Mouse (Mus musculus) spleen, adult 2 months (tissue): ENCODE data around the gene Ccdc142. TPM values are rescaled to one million over a fixed set of nuclear protein-coding genes. Genes with fewer than 3 reads are reported as not detected.

Experiments used
- DNase-seq, 2 experiments: peaks; one replicate each; pipeline versions ENCODE4 v3.0.0 to v3.0.0-alpha.2; 2012 to 2021; ENCODE audit warnings: low spot score in 2 of 2, low read depth in 1 of 2
- H3K27ac ChIP-seq: fragments of 200-500 bp; 2 replicates; pipeline ENCODE4 v1.5.1; 2012; ENCODE audit warnings: low read length, inconsistent platforms; ENCODE audit not compliant: insufficient read depth
- H3K27me3 ChIP-seq: fragments of 200-500 bp; 2 replicates; pipeline ENCODE4 v1.6.1; 2012; ENCODE audit warnings: mild to moderate bottlenecking, moderate library complexity, low read length, inconsistent platforms; ENCODE audit not compliant: control insufficient read depth, insufficient read depth
- H3K36me3 ChIP-seq: fragments of 200-500 bp; 2 replicates; pipeline ENCODE4 v1.6.1; 2012; ENCODE audit warnings: mild to moderate bottlenecking, low read length, inconsistent platforms; ENCODE audit not compliant: control insufficient read depth, insufficient read depth
- H3K4me1 ChIP-seq: fragments of 200-500 bp; 2 replicates; pipeline ENCODE4 v1.6.1; 2011; ENCODE audit warnings: inconsistent platforms; ENCODE audit not compliant: control insufficient read depth, insufficient read depth, insufficient read length
- H3K4me3 ChIP-seq: fragments of 200-500 bp; 2 replicates; pipeline ENCODE4 v1.5.1; 2011; ENCODE audit warnings: mild to moderate bottlenecking, inconsistent platforms; ENCODE audit not compliant: insufficient read depth, insufficient read length; ENCODE audit errors: extremely low read depth
- CTCF ChIP-seq: fragments of 200-500 bp; IDR thresholded peaks from 2 replicates; pipeline ENCODE4 v1.5.1; 2011; ENCODE audit warnings: mild to moderate bottlenecking, inconsistent platforms; ENCODE audit not compliant: insufficient read depth, insufficient read length, insufficient replicate concordance; ENCODE audit errors: extremely low read depth
- POLR2A ChIP-seq: fragments of 200-500 bp; IDR thresholded peaks from 2 replicates; pipeline ENCODE4 v1.6.1; 2011; ENCODE audit warnings: low read depth, low read length, inconsistent platforms
- WGBS: fragments of 180-500 bp; shearing (Covaris S2); methylation state at CpG from one replicate; pipeline ENCODE4 v1.1.7; 2018; 5-methylcytosine and 5-hydroxymethylcytosine counted together
- polyA plus RNA-seq: library from polyadenylated mRNA; depleted of rRNA; stranded (reverse); fragments of >200 nt; gene quantifications from 2 replicates; pipeline ENCODE4 v1.2.3, GENCODE M21; 2012

Gene Ccdc142
- polyA plus RNA-seq, 1 experiment, result 12.3 TPM

DNA sequence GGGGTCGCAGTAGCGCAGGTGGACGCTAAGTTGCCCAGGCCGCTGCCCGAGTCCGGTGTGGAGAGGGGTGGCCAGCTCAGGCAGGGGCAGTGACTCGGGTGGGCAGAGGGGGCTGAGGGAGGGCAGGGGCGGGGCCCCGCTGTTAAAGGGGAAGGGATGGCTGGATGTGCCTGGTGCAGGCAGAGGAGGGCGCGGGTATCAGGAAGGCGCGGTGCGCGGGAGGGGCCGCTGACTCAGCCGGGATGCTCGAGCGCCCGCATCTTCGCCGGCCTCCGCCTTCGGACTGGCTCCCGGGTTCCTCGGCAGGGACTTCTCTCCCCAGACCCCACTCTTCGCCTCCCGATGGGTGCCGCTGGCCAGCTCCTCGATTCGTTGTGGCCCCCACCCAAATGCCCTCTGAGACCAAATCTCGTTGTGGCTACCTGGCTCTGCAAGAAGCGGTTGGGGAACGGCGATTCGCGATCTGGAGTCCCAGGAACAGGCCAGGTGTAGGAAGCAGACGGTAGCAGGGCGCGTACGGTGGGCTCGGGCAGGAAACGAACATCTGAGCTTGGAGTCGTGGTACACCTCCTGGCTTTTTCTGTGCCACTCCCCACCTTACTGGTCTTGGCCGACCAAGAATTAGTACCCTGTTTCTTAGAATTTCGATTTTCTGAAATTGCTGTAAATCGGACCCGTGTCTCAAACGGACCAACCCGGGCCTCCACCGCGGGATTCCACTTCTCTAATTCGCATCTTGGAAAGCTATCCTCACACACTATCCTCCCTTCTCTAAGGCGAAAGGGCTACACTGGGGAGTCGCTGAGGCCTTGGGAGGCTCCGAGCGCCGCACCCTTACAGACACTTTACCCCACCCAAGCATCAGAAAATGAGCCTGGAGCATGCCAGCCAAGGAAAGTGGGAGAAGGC is 30.8 kb upstream of the Ccdc142 start:
- Histone ChIP-seq H3K36me3 (no peaks in the 10 kb centered on the region), H3K4me1 (peaks cover 26% of the 10 kb centered on the region), H3K4me3 (no peak overlapping the region), H3K27me3 (peaks cover 33% of the 10 kb centered on the region), H3K27ac (no peak overlapping the region)
- DNase-seq, result no peak
- TF ChIP-seq POLR2A (no peak), CTCF (no peak)
- WGBS, result 2% methylated on average over 57 of the region's 58 CpGs

- peaks cover 33% of the 10 kb centered on the region for H3K27me3 ChIP-seq
- no peak for DNase-seq
- no peaks in the 10 kb centered on the region for H3K36me3 ChIP-seq
- no peak for TF ChIP-seq POLR2A
- TF ChIP-seq CTCF, result no peak
- peaks cover 26% of the 10 kb centered on the region for H3K4me1 ChIP-seq
- H3K27ac ChIP-seq, result no peak overlapping the region
- H3K4me3 ChIP-seq, result no peak overlapping the region
- 6% methylated on average over 23 of the region's 24 CpGs for whole genome bisulfite sequencing
Observed at GRCm38 (mm10) chr6:83071220-83071619, 30.2 kb upstream of the Ccdc142 start.

GRCm38 (mm10) chr6:83074979-83075378 is 26.4 kb upstream of the Ccdc142 start:
- no peak overlapping the region for H3K27ac ChIP-seq
- DNase-seq, result no peak
- H3K4me1 ChIP-seq, result peaks cover 14% of the 10 kb centered on the region
- peaks cover 18% of the 10 kb centered on the region for H3K27me3 ChIP-seq
- TF ChIP-seq POLR2A, result no peak
- TF ChIP-seq CTCF, result no peak
- no peaks in the 10 kb centered on the region; the same call in 1 of the 2 replicates for H3K36me3 ChIP-seq
- H3K4me3 ChIP-seq, result no peak overlapping the region
- WGBS, result 18% methylated on average over 2 of the region's 2 CpGs

GRCm38 (mm10) chr6:83077630-83078323 is 23.6 kb upstream of the Ccdc142 start, which contains the start of gene Pcgf1:
TSS of gene Pcgf1 (plus strand) at chr6:83077869.
- Histone ChIP-seq H3K4me3 (peak within 1 kb of the TSS; percentile 91), H3K27ac (peak within 1 kb of the TSS; percentile 94), H3K4me1 (peaks cover 3% of the 10 kb centered on the region; the same call in 1 of the 2 replicates), H3K36me3 (peaks cover 1% of the 10 kb centered on the region), H3K27me3 (peaks cover 1% of the 10 kb centered on the region; the same call in 1 of the 2 replicates)
- no peak for DNase-seq
- TF ChIP-seq POLR2A, result no peak
- TF ChIP-seq CTCF, result no peak
- under 1% methylated on average over 54 of the region's 54 CpGs for WGBS

- H3K27ac ChIP-seq, result peak overlapping the region; percentile 94
- 0 out of 2 replicates have a peak, but pooled peaks cover 1% of the 10 kb centered on the region for H3K27me3 ChIP-seq
- TF ChIP-seq CTCF (peak; percentile 67), POLR2A (0 out of 2 replicates have a peak, but pooled peaks have one; percentile 3)
- peak; percentile 96 to 99 for DNase-seq
- peak overlapping the region; percentile 91 for H3K4me3 ChIP-seq
- H3K4me1 ChIP-seq, result peaks cover 3% of the 10 kb centered on the region; the same call in 1 of the 2 replicates
- under 1% methylated on average over 46 of the region's 46 CpGs for WGBS
- peaks cover 1% of the 10 kb centered on the region for H3K36me3 ChIP-seq
Observed at GRCm38 (mm10) chr6:83078324-83078858, 23.0 kb upstream of the Ccdc142 start.

DNA sequence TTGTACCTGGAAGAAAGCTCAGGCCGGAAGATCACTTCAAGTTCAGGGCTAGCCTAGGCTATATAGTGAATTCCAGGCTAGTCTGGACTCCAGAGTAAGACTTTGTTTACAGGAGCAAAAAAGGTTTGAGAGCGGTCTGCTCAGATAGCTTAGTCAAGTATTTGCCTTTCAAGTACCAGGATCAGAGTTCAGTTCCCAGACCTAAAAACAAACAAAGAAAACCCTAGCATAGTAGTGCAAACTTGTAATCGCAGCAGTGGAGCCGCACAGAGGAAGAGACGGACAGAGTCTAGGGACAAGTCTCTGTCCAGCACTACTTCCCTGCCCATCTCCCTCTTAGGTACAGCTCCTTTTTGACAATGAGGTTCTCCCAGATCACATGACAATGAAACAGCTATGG is 21.2 kb upstream of the Ccdc142 start:
- DNase-seq, result no peak
- 0 out of 2 replicates have a peak, but pooled peaks cover 1% of the 10 kb centered on the region for H3K27me3 ChIP-seq
- TF ChIP-seq POLR2A (no peak), CTCF (no peak)

More for the DNA sequence above, 21.2 kb upstream of the Ccdc142 start:
- peaks cover 3% of the 10 kb centered on the region; the same call in 1 of the 2 replicates for H3K4me1 ChIP-seq
- peaks cover 1% of the 10 kb centered on the region for H3K36me3 ChIP-seq
- 96% methylated on average over 5 of the region's 5 CpGs for WGBS
- no peak overlapping the region for H3K27ac ChIP-seq
- H3K4me3 ChIP-seq, result no peak overlapping the region
